Mouse (Mus musculus) heart, embryonic 11.5 days (tissue): ENCODE measurements around the gene 4930407I10Rik. TPM values are rescaled to one million over a fixed set of nuclear protein-coding genes. Genes with fewer than 3 reads are reported as not detected.

Experiments used
- ATAC-seq: fragments of 200-750 bp; cut with Nextera tagmentation; replicated peaks from 2 replicates; pipeline ENCODE4 v1.8.0; 2017; ENCODE audit warnings: moderate library complexity; ENCODE audit not compliant: insufficient number of reproducible peaks, low FRiP score, low TSS enrichment
- H3K27ac ChIP-seq: fragments of 300-500 bp; sonication (generic); 2 replicates; pipeline ENCODE4 v1.5.1; 2014; ENCODE audit warnings: mild to moderate bottlenecking, low read depth, low read length
- H3K27me3 ChIP-seq: fragments of 300-500 bp; sonication (generic); 2 replicates; pipeline ENCODE4 v1.6.1; 2014; ENCODE audit warnings: mild to moderate bottlenecking, low read length, mixed read lengths; ENCODE audit not compliant: control insufficient read depth, insufficient read depth
- H3K36me3 ChIP-seq: fragments of 300-500 bp; sonication (generic); 2 replicates; pipeline ENCODE4 v1.6.1; 2014; ENCODE audit warnings: mild to moderate bottlenecking, low read length, moderate library complexity, mixed read lengths; ENCODE audit not compliant: control insufficient read depth, insufficient read depth
- H3K4me1 ChIP-seq: fragments of 300-500 bp; sonication (generic); 2 replicates; pipeline ENCODE4 v1.6.1; 2014; ENCODE audit warnings: low read length; ENCODE audit not compliant: control insufficient read depth, insufficient read depth
- H3K4me2 ChIP-seq: fragments of 300-500 bp; sonication (generic); 2 replicates; pipeline ENCODE4 v1.6.1; 2014; ENCODE audit warnings: mild to moderate bottlenecking, moderate library complexity
- H3K4me3 ChIP-seq: fragments of 300-500 bp; sonication (generic); 2 replicates; pipeline ENCODE4 v1.5.1; 2014; ENCODE audit warnings: low read depth, low read length
- H3K9ac ChIP-seq: fragments of 300-500 bp; sonication (generic); 2 replicates; pipeline ENCODE4 v1.6.1; 2014; ENCODE audit warnings: mild to moderate bottlenecking, low read depth, low read length, moderate library complexity
- H3K9me3 ChIP-seq: fragments of 300-500 bp; sonication (generic); replicated peaks from 2 replicates; pipeline ENCODE4 v1.6.1; 2016; ENCODE audit warnings: low read length; ENCODE audit not compliant: control insufficient read depth
- WGBS: fragments of 180-500 bp; shearing (Covaris S2); extraction: QIAGEN DNeasy Blood & Tissue Kit; methylation state at CpG from one replicate; pipeline ENCODE4 v1.1.7; 2014; ENCODE audit not compliant: insufficient replicate concordance; 5-methylcytosine and 5-hydroxymethylcytosine counted together
- polyA plus RNA-seq: library from polyadenylated mRNA; unstranded; fragments of >200 nt; fragmentation: Nextera tagmentation; extraction: Ambion mirVana; gene quantifications from 2 replicates; pipeline ENCODE4 v1.2.1, GENCODE M21; 2014

The 4930407I10Rik gene
- polyA plus RNA-seq, 1 experiment from 2014 or later: not detected

DNA sequence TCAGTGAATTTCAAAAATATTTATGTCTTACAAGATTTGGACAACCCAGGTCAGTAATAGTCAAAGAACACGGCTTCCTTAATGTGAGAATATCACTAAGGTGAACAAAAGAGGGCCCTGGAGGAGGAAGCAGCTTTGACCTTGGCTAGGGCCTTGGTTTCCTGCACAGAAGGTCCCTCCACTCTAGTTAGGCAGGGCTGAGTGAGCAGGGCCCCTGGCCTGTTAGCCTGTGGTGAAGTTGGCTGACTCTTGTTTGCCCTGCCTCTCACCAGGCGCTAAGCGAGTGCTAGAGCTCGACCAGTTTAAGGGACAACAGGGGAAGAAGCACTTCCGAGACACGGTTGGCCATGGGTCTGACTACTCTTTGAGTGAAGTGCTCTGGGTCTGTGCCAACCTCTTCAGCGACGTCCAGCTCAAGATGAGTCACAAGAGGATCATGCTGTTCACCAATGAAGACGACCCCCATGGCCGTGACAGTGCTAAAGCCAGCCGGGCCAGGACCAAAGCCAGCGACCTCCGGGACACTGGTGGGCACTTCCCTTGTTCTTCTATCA is 36.3 kb upstream of the 4930407I10Rik start:
- Histone ChIP-seq H3K9me3 (no peaks in the 10 kb centered on the region), H3K36me3 (peaks cover 31% of the 10 kb centered on the region), H3K27ac (no peak overlapping the region), H3K4me2 (no peak overlapping the region), H3K4me3 (no peak overlapping the region), H3K27me3 (no peaks in the 10 kb centered on the region), H3K9ac (no peak overlapping the region), H3K4me1 (peaks cover 3% of the 10 kb centered on the region; the same call in 1 of the 2 replicates)
- ATAC-seq: no peak
- WGBS: 86% methylated on average over 13 of the region's 13 CpGs

- WGBS: 90% methylated on average over 6 of the region's 6 CpGs
- H3K4me2 ChIP-seq: no peak overlapping the region
- peaks cover 34% of the 10 kb centered on the region for H3K36me3 ChIP-seq
- H3K9me3 ChIP-seq: no peaks in the 10 kb centered on the region
- no peaks in the 10 kb centered on the region for H3K27me3 ChIP-seq
- H3K9ac ChIP-seq: no peak overlapping the region
- peaks cover 2% of the 10 kb centered on the region; the same call in 1 of the 2 replicates for H3K4me1 ChIP-seq
- H3K4me3 ChIP-seq: no peak overlapping the region
- no peak overlapping the region for H3K27ac ChIP-seq
- ATAC-seq: no peak
These were observed 34.9 kb upstream of the 4930407I10Rik start for GRCm38 (mm10) chr15:82023965-82024635.

DNA sequence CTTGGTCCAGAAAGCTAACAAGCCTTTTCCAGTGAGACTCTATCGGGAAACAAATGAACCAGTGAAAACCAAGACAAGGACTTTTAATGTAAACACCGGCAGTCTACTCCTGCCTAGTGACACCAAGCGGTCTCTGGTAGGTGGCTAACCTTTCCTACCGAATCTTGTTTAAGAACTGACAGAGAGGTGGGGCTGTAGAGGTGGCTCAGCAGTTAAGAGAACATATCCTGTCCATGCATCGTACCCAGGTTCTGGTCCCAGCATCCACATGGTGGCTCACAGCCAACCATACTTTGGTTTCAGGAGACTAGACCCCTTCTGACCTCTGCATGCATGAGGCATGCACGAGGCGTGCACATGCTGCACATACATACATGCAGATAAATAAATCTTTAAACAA is 31.7 kb upstream of the 4930407I10Rik start:
- Histone ChIP-seq H3K9ac (no peak overlapping the region), H3K4me3 (no peak overlapping the region), H3K27me3 (no peaks in the 10 kb centered on the region), H3K27ac (no peak overlapping the region), H3K9me3 (no peaks in the 10 kb centered on the region), H3K4me2 (no peak overlapping the region), H3K4me1 (no peaks in the 10 kb centered on the region), H3K36me3 (peaks cover 42% of the 10 kb centered on the region)
- no peak for ATAC-seq
- 91% methylated on average over 7 of the region's 7 CpGs for WGBS

GRCm38 (mm10) chr15:82027726-82028125 is 31.2 kb upstream of the 4930407I10Rik start:
- peaks cover 40% of the 10 kb centered on the region for H3K36me3 ChIP-seq
- WGBS: 89% methylated on average over 7 of the region's 7 CpGs
- H3K27ac ChIP-seq: no peak overlapping the region

GRCm38 (mm10) chr15:82032386-82032785 is 26.6 kb upstream of the 4930407I10Rik start:
- no peaks in the 10 kb centered on the region for H3K9me3 ChIP-seq
- ATAC-seq: no peak
- H3K27me3 ChIP-seq: no peaks in the 10 kb centered on the region
- H3K9ac ChIP-seq: no peak overlapping the region
- peaks cover 24% of the 10 kb centered on the region for H3K36me3 ChIP-seq
- H3K4me2 ChIP-seq: no peak overlapping the region
- 83% methylated on average over 7 of the region's 7 CpGs for WGBS
- no peak overlapping the region for H3K4me3 ChIP-seq
- no peaks in the 10 kb centered on the region for H3K4me1 ChIP-seq
- no peak overlapping the region for H3K27ac ChIP-seq

More at GRCm38 (mm10) chr15:82027726-82028125, 31.2 kb upstream of the 4930407I10Rik start:
- Histone ChIP-seq H3K27me3 (no peaks in the 10 kb centered on the region), H3K4me2 (no peak overlapping the region), H3K9ac (no peak overlapping the region), H3K4me1 (no peaks in the 10 kb centered on the region), H3K4me3 (no peak overlapping the region), H3K9me3 (no peaks in the 10 kb centered on the region)
- no peak for ATAC-seq

DNA sequence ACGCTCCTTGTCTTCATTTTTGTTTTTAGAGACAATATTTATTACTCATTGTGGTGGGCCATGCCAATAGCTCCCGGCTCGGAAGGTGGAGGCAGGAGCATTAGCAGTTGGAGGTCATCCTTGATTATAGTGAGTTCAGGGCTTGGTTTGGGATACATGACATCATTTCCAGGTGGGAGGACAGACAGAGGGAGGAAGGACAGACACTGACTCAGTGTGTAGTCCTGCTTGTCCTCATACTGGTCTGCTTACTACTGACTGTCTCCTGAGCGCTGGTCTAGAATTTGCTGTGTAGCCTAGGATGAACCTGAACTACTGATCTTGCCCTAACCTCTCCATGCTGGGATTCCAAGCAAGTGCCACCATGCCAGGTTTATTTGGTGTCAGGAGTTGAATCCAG is 25.2 kb upstream of the 4930407I10Rik start, which contains the start of gene Desi1:
Gene Desi1, minus strand, starts transcription at position 101 of the 400 bp plus-strand sequence.
- no peak for ATAC-seq
- peaks cover 21% of the 10 kb centered on the region for H3K36me3 ChIP-seq
- no peaks in the 10 kb centered on the region for H3K9me3 ChIP-seq
- no peaks in the 10 kb centered on the region for H3K4me1 ChIP-seq
- H3K9ac ChIP-seq: no peak within 1 kb of the TSS
- H3K27me3 ChIP-seq: no peaks in the 10 kb centered on the region
- no peak within 1 kb of the TSS for H3K4me3 ChIP-seq
- no peak within 1 kb of the TSS for H3K27ac ChIP-seq
- 92% methylated on average over 4 of the region's 4 CpGs for WGBS
- H3K4me2 ChIP-seq: no peak within 1 kb of the TSS

GRCm38 (mm10) chr15:82035904-82036689 is 22.9 kb upstream of the 4930407I10Rik start:
- H3K4me1 ChIP-seq: no peaks in the 10 kb centered on the region
- no peak overlapping the region for H3K4me3 ChIP-seq
- H3K27me3 ChIP-seq: no peaks in the 10 kb centered on the region
- no peak overlapping the region for H3K4me2 ChIP-seq
- WGBS: 77% methylated on average over 12 of the region's 12 CpGs
- H3K9me3 ChIP-seq: no peaks in the 10 kb centered on the region
- ATAC-seq: no peak
- no peak overlapping the region for H3K27ac ChIP-seq
- no peak overlapping the region for H3K9ac ChIP-seq
- H3K36me3 ChIP-seq: peaks cover 21% of the 10 kb centered on the region

GRCm38 (mm10) chr15:82040650-82041049 is 18.3 kb upstream of the 4930407I10Rik start:
- Histone ChIP-seq H3K27me3 (no peaks in the 10 kb centered on the region), H3K36me3 (peaks cover 17% of the 10 kb centered on the region), H3K9me3 (no peaks in the 10 kb centered on the region), H3K27ac (no peak overlapping the region), H3K4me1 (peaks cover 3% of the 10 kb centered on the region; the same call in 1 of the 2 replicates), H3K4me3 (no peak overlapping the region), H3K9ac (no peak overlapping the region), H3K4me2 (no peak overlapping the region)
- WGBS: 97% methylated on average over 1 of the region's 1 CpGs
- ATAC-seq: no peak
